Mouse (Mus musculus) spleen, postnatal 10 days (tissue): ENCODE measurements around the gene C8g.

Source experiments
- DNase-seq, 2 experiments: peaks; one replicate each; pipeline ENCODE4 v3.0.0; 2021 to 2022; ENCODE audit warnings: low spot score in 2 of 2

The C8g gene

GRCm38 (mm10) chr2:25500576-25501405, 728 bp downstream of the C8g start, which contains the start of gene Fbxw5:
Gene Fbxw5, plus strand, starts transcription at chr2:25500750.
- peak; percentile 71 to 86 for DNase-seq

GRCm38 (mm10) chr2:25500071-25500575, 1.4 kb downstream of the C8g start:
- DNase-seq: no peak

GRCm38 (mm10) chr2:25498622-25499478, 2.7 kb downstream of the C8g start:
- DNase-seq: no peak

- no peak for DNase-seq
These were observed 3.5 kb downstream of the C8g start for GRCm38 (mm10) chr2:25497846-25498575.

- no peak for DNase-seq
These were observed 5.1 kb downstream of the C8g start for GRCm38 (mm10) chr2:25496462-25496861.

- no peak for DNase-seq
These were observed 8.0 kb downstream of the C8g start, which contains the start of gene Lcn12 for GRCm38 (mm10) chr2:25493476-25493961. Gene Lcn12, minus strand, starts transcription at chr2:25493911.

GRCm38 (mm10) chr2:25492988-25493387, 8.5 kb downstream of the C8g start:
- DNase-seq: no peak

GRCm38 (mm10) chr2:25488671-25489068, 12.8 kb downstream of the C8g start:
- DNase-seq: no peak

- DNase-seq: no peak
These were observed 13.4 kb downstream of the C8g start for GRCm38 (mm10) chr2:25487965-25488670.

- no peak for DNase-seq
These were observed 16.4 kb downstream of the C8g start for GRCm38 (mm10) chr2:25484901-25485647.

GRCm38 (mm10) chr2:25482969-25483368, 18.6 kb downstream of the C8g start:
- DNase-seq: peak in 1 of 2 experiments; percentile 75

- no peak for DNase-seq
These were observed 21.0 kb downstream of the C8g start for GRCm38 (mm10) chr2:25480541-25480940.

GRCm38 (mm10) chr2:25479551-25480311, 21.8 kb downstream of the C8g start:
- no peak for DNase-seq

GRCm38 (mm10) chr2:25477967-25478675, 23.4 kb downstream of the C8g start:
- DNase-seq: no peak

- DNase-seq: no peak
These were observed 24.0 kb downstream of the C8g start for GRCm38 (mm10) chr2:25477541-25477940.

- DNase-seq: no peak
These were observed 29.0 kb downstream of the C8g start for GRCm38 (mm10) chr2:25472550-25472949.

GRCm38 (mm10) chr2:25469969-25470368, 31.6 kb downstream of the C8g start, which contains the start of gene Ptgds:
Gene Ptgds, minus strand, starts transcription at chr2:25470046.
- DNase-seq: no peak
